Mouse (Mus musculus) lung, postnatal 0 days (tissue): ENCODE results near the gene Scgb1b10. TPM values are rescaled to one million over a fixed set of nuclear protein-coding genes. Genes with fewer than 3 reads are reported as not detected.
"Not testable (repeated sequence)": the region's sequence is repeated elsewhere in the genome, so short reads cannot be mapped to it uniquely, and the experiment has no call there.

ENCODE experiments used
- ATAC-seq: fragments of 200-750 bp; cut with Nextera tagmentation; 2 replicates; pipeline ENCODE4 v1.8.0; 2017; ENCODE audit warnings: moderate library complexity
- DNase-seq: peaks from one replicate; pipeline ENCODE4 v3.0.0-alpha.2; 2016; ENCODE audit warnings: low spot score
- H3K27ac ChIP-seq: fragments of 300-500 bp; sonication (generic); 2 replicates; pipeline ENCODE4 v1.5.1; 2014; ENCODE audit warnings: antibody characterized with exemption, mild to moderate bottlenecking, low read length, mixed read lengths
- H3K27me3 ChIP-seq: fragments of 300-500 bp; sonication (generic); replicated peaks from 2 replicates; pipeline ENCODE4 v1.6.1; 2014; ENCODE audit warnings: low read length, mixed read lengths; ENCODE audit not compliant: insufficient read depth
- H3K36me3 ChIP-seq: fragments of 300-500 bp; sonication (generic); 2 replicates; pipeline ENCODE4 v1.6.1; 2014; ENCODE audit warnings: low read length, mixed read lengths; ENCODE audit not compliant: insufficient read depth
- H3K4me1 ChIP-seq: fragments of 300-500 bp; sonication (generic); 2 replicates; pipeline ENCODE4 v1.6.1; 2014; ENCODE audit warnings: antibody characterized with exemption, low read depth, low read length, mixed read lengths; ENCODE audit not compliant: insufficient read depth
- H3K4me2 ChIP-seq: fragments of 300-500 bp; sonication (generic); replicated peaks from 2 replicates; pipeline ENCODE4 v1.6.1; 2014; ENCODE audit warnings: low read depth, mild to moderate bottlenecking, low read length, moderate library complexity, mixed read lengths
- H3K4me3 ChIP-seq: fragments of 300-500 bp; sonication (generic); 2 replicates; pipeline ENCODE4 v1.5.1; 2014; ENCODE audit warnings: low read depth, low read length
- H3K9ac ChIP-seq: fragments of 300-500 bp; sonication (generic); replicated peaks from 2 replicates; pipeline ENCODE4 v1.6.1; 2014; ENCODE audit warnings: low read depth, mild to moderate bottlenecking
- H3K9me3 ChIP-seq: fragments of 300-500 bp; sonication (generic); 2 replicates; pipeline ENCODE4 v1.6.1; 2016; ENCODE audit warnings: low read length, mixed read lengths
- polyA plus RNA-seq: library from polyadenylated mRNA; unstranded; fragments of >200 nt; fragmentation: Nextera tagmentation; extraction: Ambion mirVana; gene quantifications from 2 replicates; pipeline ENCODE4 v1.2.1, GENCODE M21; 2015

Gene Scgb1b10
- not detected in 2 replicates for polyA plus RNA-seq

DNA sequence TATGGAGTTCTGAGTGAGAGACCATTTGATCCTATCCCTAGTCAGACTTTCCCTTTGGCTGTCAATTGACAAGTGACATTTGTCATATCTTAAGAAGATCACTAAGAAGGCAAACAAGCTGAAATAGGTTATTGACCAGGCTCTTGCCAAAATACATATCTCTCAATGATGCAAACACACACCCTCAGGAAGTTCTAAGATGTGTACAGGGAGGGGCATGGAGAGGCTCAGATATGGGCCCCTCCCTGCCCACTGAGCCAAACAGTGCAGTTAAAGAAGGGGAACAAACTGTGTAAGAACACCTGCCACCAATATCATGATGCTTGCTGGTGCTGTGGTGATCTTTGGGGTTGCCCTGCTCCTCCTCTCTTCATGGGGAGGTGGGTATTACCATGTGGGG, at the start of gene Scgb1b10:
Gene Scgb1b10 (plus strand): TSS at position 301 of the 400 bp plus-strand sequence.
- not testable (repeated sequence) for H3K27me3 ChIP-seq, H3K4me1 ChIP-seq, H3K9ac ChIP-seq, H3K4me2 ChIP-seq, H3K4me3 ChIP-seq, H3K36me3 ChIP-seq, H3K27ac ChIP-seq, ATAC-seq, H3K9me3 ChIP-seq, DNase-seq

Other genes with a start within 250 kb of the Scgb1b10 start
- not detected in 2 replicates for gene Scgb2b11, start 110.3 kb downstream of the Scgb1b10 start, polyA plus RNA-seq
- not detected in 2 replicates for gene Scgb1b11, start 122.0 kb downstream of the Scgb1b10 start, polyA plus RNA-seq
- gene Scgb2b12, start 226.4 kb downstream of the Scgb1b10 start, polyA plus RNA-seq = not detected in 2 replicates
- gene Scgb1b12, start 233.3 kb downstream of the Scgb1b10 start, polyA plus RNA-seq = not detected in 2 replicates